Mouse (Mus musculus) forebrain, postnatal 0 days (tissue): ENCODE measurements at regions not wholly inside any gene's neighbourhood (a gene's known extent, or its start where the extent isn't known, plus 50 kb on each side); places are given as distances from the start of the nearest gene placed in this dataset.

Experiments
- ATAC-seq: fragments of 200-750 bp; cut with Nextera tagmentation; 2 replicates; pipeline ENCODE4 v1.8.0; 2017; ENCODE audit warnings: mild to moderate bottlenecking, moderate library complexity
- DNase-seq: peaks from one replicate; pipeline ENCODE4 v3.0.0-alpha.2; 2015
- H3K27ac ChIP-seq: fragments of 300-500 bp; sonication (generic); 2 replicates; pipeline ENCODE4 v1.5.1; 2014; ENCODE audit warnings: low read depth, mild to moderate bottlenecking, antibody characterized with exemption, low read length, moderate library complexity, mixed read lengths
- H3K27me3 ChIP-seq: fragments of 300-500 bp; sonication (generic); 2 replicates; pipeline ENCODE4 v1.6.1; 2014; ENCODE audit warnings: mild to moderate bottlenecking, low read length, mixed read lengths; ENCODE audit not compliant: insufficient read depth
- H3K36me3 ChIP-seq: fragments of 300-500 bp; sonication (generic); 2 replicates; pipeline ENCODE4 v1.6.1; 2014; ENCODE audit warnings: mild to moderate bottlenecking, moderate library complexity; ENCODE audit not compliant: insufficient read depth
- H3K4me1 ChIP-seq: fragments of 300-500 bp; sonication (generic); 2 replicates; pipeline ENCODE4 v1.6.1; 2014; ENCODE audit warnings: antibody characterized with exemption; ENCODE audit not compliant: insufficient read depth
- H3K4me2 ChIP-seq: fragments of 300-500 bp; sonication (generic); 2 replicates; pipeline ENCODE4 v1.6.1; 2014; ENCODE audit warnings: low read depth, mild to moderate bottlenecking, moderate library complexity
- H3K4me3 ChIP-seq: fragments of 300-500 bp; sonication (generic); 2 replicates; pipeline ENCODE4 v1.5.1; 2014; ENCODE audit warnings: low read depth, low read length, mixed read lengths
- H3K9ac ChIP-seq: fragments of 300-500 bp; sonication (generic); 2 replicates; pipeline ENCODE4 v1.6.1; 2014; ENCODE audit warnings: mild to moderate bottlenecking
- H3K9me3 ChIP-seq: fragments of 300-500 bp; sonication (generic); 2 replicates; pipeline ENCODE4 v1.6.1; 2016; ENCODE audit warnings: low read length
- CTCF ChIP-seq: sonication (generic); IDR thresholded peaks from 2 replicates; pipeline ENCODE4 v1.5.1; 2016; ENCODE audit warnings: antibody characterized with exemption, control low read depth, low read depth
- WGBS: fragments of 180-500 bp; shearing (Covaris S2); extraction: QIAGEN DNeasy Blood & Tissue Kit; methylation state at CpG from one replicate; pipeline ENCODE4 v1.1.7; 2014; 5-methylcytosine and 5-hydroxymethylcytosine counted together

DNA sequence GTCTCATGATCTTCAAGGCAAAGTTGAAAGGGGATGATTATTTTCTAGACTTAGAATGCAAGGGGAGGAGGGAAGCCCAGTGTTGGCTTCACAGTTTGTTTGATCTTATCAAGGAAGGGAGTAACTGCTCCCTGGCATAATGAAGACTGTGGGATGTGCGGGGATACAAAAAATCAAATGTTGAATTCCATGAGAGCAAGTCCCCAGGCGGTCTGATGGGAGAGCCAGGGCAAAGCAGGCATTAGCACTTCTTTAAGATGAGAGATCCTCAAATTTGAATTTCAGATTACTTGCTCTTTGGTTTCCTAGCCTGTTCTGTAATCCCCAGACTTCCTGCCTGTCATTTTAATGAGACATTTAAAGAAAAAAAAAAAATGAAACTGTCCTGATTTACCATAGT, 525.6 kb upstream of the Man1a start:
- Histone ChIP-seq H3K4me1 (no peaks in the 10 kb centered on the region), H3K9ac (no peak overlapping the region), H3K4me3 (no peak overlapping the region), H3K27ac (no peak overlapping the region), H3K9me3 (no peaks in the 10 kb centered on the region), H3K4me2 (no peak overlapping the region), H3K36me3 (no peaks in the 10 kb centered on the region), H3K27me3 (no peaks in the 10 kb centered on the region)
- WGBS, result 29% methylated on average over 2 of the region's 2 CpGs
- ATAC-seq, result no peak
- peak; percentile 1 for DNase-seq
- no peak for TF ChIP-seq CTCF

DNA sequence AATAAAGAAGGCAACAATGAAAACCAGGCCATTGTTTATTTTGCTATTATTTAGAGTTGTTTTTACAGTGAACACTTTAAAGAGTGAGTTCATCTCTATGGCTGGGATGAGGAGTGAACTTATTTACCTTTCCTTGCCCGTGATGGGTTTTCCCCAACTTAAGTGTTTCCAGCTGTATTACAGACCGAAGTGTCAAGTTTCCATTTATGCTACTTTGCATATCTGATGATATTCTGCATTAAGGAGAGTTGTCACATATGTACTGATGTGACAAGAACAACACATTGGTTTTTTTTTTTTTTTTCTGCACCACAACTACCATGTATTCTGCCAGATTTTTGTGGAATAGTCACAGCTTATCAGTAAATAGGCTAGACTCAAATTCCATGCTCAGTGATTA, 518.7 kb upstream of the Man1a start:
- no peaks in the 10 kb centered on the region for H3K4me1 ChIP-seq

GRCm38 (mm10) chr10:54558636-54559035, 482.2 kb upstream of the Man1a start:
- no peak overlapping the region for H3K9ac ChIP-seq
- WGBS, result 76% methylated on average over 4 of the region's 4 CpGs
- TF ChIP-seq CTCF, result peak; percentile 50
- H3K4me1 ChIP-seq, result no peaks in the 10 kb centered on the region
- H3K4me3 ChIP-seq, result no peak overlapping the region
- DNase-seq (no peak), ATAC-seq (no peak)
- no peaks in the 10 kb centered on the region for H3K36me3 ChIP-seq
- no peaks in the 10 kb centered on the region for H3K27me3 ChIP-seq
- H3K27ac ChIP-seq, result no peak overlapping the region
- H3K4me2 ChIP-seq, result no peak overlapping the region
- no peaks in the 10 kb centered on the region for H3K9me3 ChIP-seq

More for the DNA sequence above, 518.7 kb upstream of the Man1a start:
- Histone ChIP-seq H3K27me3 (no peaks in the 10 kb centered on the region), H3K4me3 (no peak overlapping the region), H3K27ac (no peak overlapping the region), H3K4me2 (no peak overlapping the region), H3K9ac (no peak overlapping the region), H3K36me3 (no peaks in the 10 kb centered on the region), H3K9me3 (no peaks in the 10 kb centered on the region)
- ATAC-seq, result no peak
- WGBS, result 74% methylated on average over 2 of the region's 2 CpGs
- DNase-seq, result no peak
- TF ChIP-seq CTCF, result no peak

DNA sequence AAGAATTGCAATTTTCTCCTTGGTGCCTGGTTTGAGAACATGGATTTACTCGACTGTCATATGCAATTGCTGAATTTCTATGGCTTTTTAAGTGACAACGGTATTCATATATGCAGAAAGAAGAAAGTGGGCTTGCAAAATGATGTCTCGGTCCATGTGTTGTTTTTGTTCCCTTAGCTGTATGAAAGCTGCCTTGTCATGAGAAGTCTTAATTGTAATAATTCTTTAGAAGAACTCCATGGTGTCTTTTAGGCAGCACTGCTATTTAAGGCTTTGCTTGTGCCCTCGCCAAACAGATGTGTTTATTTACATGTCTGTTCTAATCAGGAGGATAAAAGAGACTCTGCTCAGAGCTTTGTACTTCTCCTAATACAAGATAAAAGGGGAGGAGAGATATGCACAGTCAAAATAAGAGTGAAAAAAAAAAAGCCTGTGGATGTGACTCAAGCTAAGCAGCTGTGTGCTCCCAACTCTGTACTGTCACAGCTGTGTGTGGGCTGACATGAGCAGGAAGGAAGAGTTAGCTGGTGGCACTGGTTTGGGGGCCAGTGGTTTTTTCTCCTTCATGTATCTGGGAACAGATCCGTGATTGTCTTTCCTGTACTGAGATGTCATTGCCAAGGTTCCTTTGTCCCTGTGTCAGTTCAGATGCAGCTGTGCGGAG, 475.5 kb upstream of the Man1a start:
- no peak for TF ChIP-seq CTCF
- H3K36me3 ChIP-seq, result no peaks in the 10 kb centered on the region
- WGBS, result 47% methylated on average over 6 of the region's 6 CpGs
- no peak overlapping the region for H3K4me2 ChIP-seq
- no peaks in the 10 kb centered on the region for H3K4me1 ChIP-seq
- no peaks in the 10 kb centered on the region for H3K9me3 ChIP-seq
- ATAC-seq (peak; percentile 81), DNase-seq (peak; percentile 43)
- no peaks in the 10 kb centered on the region for H3K27me3 ChIP-seq
- no peak overlapping the region for H3K4me3 ChIP-seq
- no peak overlapping the region for H3K9ac ChIP-seq
- H3K27ac ChIP-seq, result no peak overlapping the region

DNA sequence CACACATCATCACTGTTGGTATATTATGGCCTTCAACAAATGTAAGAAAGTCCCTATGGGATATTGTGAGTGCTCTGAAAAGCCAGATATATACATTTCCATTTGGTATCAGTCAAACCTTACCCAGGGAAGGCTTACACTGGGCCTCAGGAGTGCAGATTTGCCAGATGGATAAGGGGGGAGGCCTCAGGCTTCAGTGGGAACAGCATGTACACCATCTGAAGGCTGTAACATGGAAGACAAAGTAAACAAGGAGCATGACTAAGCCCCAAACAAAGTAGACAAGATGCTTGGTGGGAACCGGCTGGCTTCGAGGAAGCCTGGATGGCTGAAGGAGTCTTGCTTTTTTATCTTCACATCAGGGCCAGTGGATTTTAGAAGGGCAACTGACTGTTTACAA, 474.3 kb upstream of the Man1a start:
- no peak for TF ChIP-seq CTCF
- H3K4me2 ChIP-seq, result no peak overlapping the region
- H3K9ac ChIP-seq, result no peak overlapping the region
- no peak overlapping the region for H3K27ac ChIP-seq
- H3K4me3 ChIP-seq, result no peak overlapping the region
- DNase-seq (no peak), ATAC-seq (no peak)
- 76% methylated on average over 2 of the region's 2 CpGs for WGBS
- H3K9me3 ChIP-seq, result no peaks in the 10 kb centered on the region
- no peaks in the 10 kb centered on the region for H3K36me3 ChIP-seq
- no peaks in the 10 kb centered on the region for H3K4me1 ChIP-seq
- H3K27me3 ChIP-seq, result no peaks in the 10 kb centered on the region

GRCm38 (mm10) chr10:54548977-54549376, 472.6 kb upstream of the Man1a start:
- no peak overlapping the region for H3K9ac ChIP-seq
- H3K9me3 ChIP-seq, result no peaks in the 10 kb centered on the region
- ATAC-seq (peak; percentile 59; the same call in 1 of the 2 replicates), DNase-seq (peak; percentile 16)
- 70% methylated on average over 2 of the region's 2 CpGs for WGBS
- no peaks in the 10 kb centered on the region for H3K4me1 ChIP-seq
- no peaks in the 10 kb centered on the region for H3K27me3 ChIP-seq
- no peak overlapping the region for H3K4me3 ChIP-seq
- no peaks in the 10 kb centered on the region for H3K36me3 ChIP-seq
- H3K27ac ChIP-seq, result no peak overlapping the region; the same call in 1 of the 2 replicates
- no peak overlapping the region for H3K4me2 ChIP-seq
- TF ChIP-seq CTCF, result no peak

DNA sequence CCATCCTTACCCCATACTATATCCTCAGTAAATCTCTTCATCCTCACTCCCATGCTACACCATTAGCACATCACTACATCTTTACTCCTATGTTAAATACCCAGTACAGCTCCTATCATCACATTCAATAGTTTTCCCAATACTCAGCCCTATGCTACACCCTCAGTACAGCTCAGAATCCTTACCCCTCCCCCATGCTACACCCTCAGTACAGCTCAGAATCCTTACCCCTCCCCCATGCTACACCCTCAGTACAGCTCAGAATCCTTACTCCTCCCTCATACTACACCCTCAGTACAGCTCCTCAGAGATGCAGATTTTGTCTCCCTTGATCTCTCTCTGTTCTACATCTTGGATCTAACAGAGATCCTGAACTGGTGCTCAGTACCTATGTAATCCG, 472.1 kb upstream of the Man1a start:
- no peaks in the 10 kb centered on the region for H3K9me3 ChIP-seq
- H3K27ac ChIP-seq, result no peak overlapping the region; the same call in 1 of the 2 replicates
- no peak overlapping the region for H3K4me3 ChIP-seq
- H3K4me2 ChIP-seq, result no peak overlapping the region
- H3K9ac ChIP-seq, result no peak overlapping the region
- no peaks in the 10 kb centered on the region for H3K4me1 ChIP-seq
- no peak for ATAC-seq
- no peaks in the 10 kb centered on the region for H3K27me3 ChIP-seq
- DNase-seq, result no peak
- WGBS, result 65% methylated on average over 1 of the region's 1 CpGs
- H3K36me3 ChIP-seq, result no peaks in the 10 kb centered on the region
- TF ChIP-seq CTCF, result no peak

DNA sequence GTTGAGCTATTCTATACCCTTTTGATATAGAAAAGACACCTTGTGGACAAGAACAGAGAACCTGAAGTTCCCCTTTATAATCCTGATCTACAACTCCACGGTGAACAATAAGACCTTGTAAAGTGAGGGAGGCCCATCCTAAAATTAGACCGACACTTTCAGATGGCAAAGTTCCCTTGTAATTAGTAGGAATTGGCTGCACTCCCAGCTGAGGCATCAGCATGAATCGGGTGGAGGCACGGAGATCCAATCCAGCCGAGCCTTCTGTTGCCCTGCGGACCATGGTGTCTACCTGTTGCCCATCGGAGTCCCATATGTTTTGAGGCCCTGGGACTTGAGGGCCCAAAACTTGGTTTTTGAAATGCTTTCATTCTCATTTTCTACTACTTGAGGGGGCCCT, 456.2 kb upstream of the Man1a start:
- Histone ChIP-seq H3K27ac (no peak overlapping the region), H3K9me3 (0 out of 2 replicates have a peak, but pooled peaks cover 21% of the 10 kb centered on the region), H3K4me3 (no peak overlapping the region), H3K36me3 (no peaks in the 10 kb centered on the region), H3K4me2 (no peak overlapping the region), H3K4me1 (no peaks in the 10 kb centered on the region), H3K9ac (no peak overlapping the region), H3K27me3 (no peaks in the 10 kb centered on the region)
- WGBS, result 77% methylated on average over 7 of the region's 7 CpGs
- TF ChIP-seq CTCF, result no peak
- ATAC-seq (no peak), DNase-seq (no peak)
